ENCODE assay signal across 26 mouse cellular contexts in the genomic region with DNA sequence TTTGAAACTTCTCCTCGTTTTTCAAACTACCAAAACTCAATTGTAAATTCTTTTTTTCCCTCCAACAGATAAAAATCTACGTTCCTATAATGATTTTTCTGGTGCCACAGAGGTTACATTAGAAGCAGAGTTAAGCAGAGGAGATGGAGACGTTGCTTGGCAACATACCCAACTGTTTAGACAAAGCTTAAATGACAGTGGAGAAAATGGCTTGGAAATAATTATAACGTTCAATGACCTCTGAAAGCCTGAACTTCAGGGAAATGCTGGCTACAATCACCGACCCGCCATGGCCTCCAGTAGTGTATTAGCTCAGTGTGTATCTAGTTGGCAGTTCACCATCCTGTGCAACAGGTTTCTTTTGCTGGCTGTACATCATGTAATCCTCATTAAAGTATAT. TPM values are rescaled to one million over a fixed set of nuclear protein-coding genes. Genes with fewer than 3 reads are reported as not detected.
DNase-seq lines count a peak whose midpoint lies in the region; ATAC-seq and TF ChIP-seq lines count a peak whose summit lies in the region.
"Had no signal": no experiment of that assay in that cellular context is flagged by ENCODE, and none has a peak within 500 bp of the region (broad histone marks: within the 10 kb centered on the region; RNA-seq: fewer than 3 reads in every experiment).

No protein-coding gene starts in this region.

- WGBS in forebrain, postnatal 0 days, result 39% methylated on average over 6 of the region's 6 CpGs
- WGBS in forebrain, embryonic 16.5 days, result 37% methylated on average over 6 of the region's 6 CpGs
- 56% methylated on average over 6 of the region's 6 CpGs for WGBS in embryonic facial prominence, embryonic 10.5 days
- 94% methylated on average over 6 of the region's 6 CpGs for whole genome bisulfite sequencing in thymus, adult 2 months

- no peaks in the 10 kb centered on the region for H3K36me3 ChIP-seq in forebrain, postnatal 0 days (ENCODE audit: insufficient read depth)
- no peaks in the 10 kb centered on the region for H3K36me3 ChIP-seq in forebrain, embryonic 16.5 days (ENCODE audit: control insufficient read depth, insufficient read depth)
- H3K36me3 ChIP-seq in embryonic facial prominence, embryonic 10.5 days (replicated peaks), result no peaks in the 10 kb centered on the region
- H3K36me3 ChIP-seq in thymus, adult 2 months (ENCODE audit: control insufficient read depth, insufficient read depth, low read length), result no peaks in the 10 kb centered on the region
- H3K36me3 ChIP-seq: forebrain, embryonic 10.5 days; forebrain, embryonic 15.5 days; hindbrain, embryonic 10.5 days had no signal

- no peaks in the 10 kb centered on the region for H3K9me3 ChIP-seq in forebrain, postnatal 0 days (ENCODE audit: low read length)
- no peaks in the 10 kb centered on the region for H3K9me3 ChIP-seq in forebrain, embryonic 16.5 days (ENCODE audit: control insufficient read depth, low read length)
- H3K9me3 ChIP-seq in embryonic facial prominence, embryonic 10.5 days, result no peaks in the 10 kb centered on the region
- H3K9me3 ChIP-seq: forebrain, embryonic 10.5 days; forebrain, embryonic 15.5 days; hindbrain, embryonic 10.5 days had no signal

- no peak overlapping the region for H3K9ac ChIP-seq in forebrain, postnatal 0 days
- no peak overlapping the region for H3K9ac ChIP-seq in forebrain, embryonic 16.5 days (replicated peaks; ENCODE audit: low read depth, low read length)
- H3K9ac ChIP-seq: forebrain, embryonic 15.5 days; hindbrain, embryonic 14.5 days had no signal

- H3K27me3 ChIP-seq in forebrain, postnatal 0 days (ENCODE audit: insufficient read depth, low read length), result no peaks in the 10 kb centered on the region
- no peaks in the 10 kb centered on the region for H3K27me3 ChIP-seq in forebrain, embryonic 16.5 days (replicated peaks; ENCODE audit: control insufficient read depth, insufficient read depth, low read length)
- H3K27me3 ChIP-seq in embryonic facial prominence, embryonic 10.5 days (replicated peaks; ENCODE audit: low read depth, poor library complexity, severe bottlenecking), result no peaks in the 10 kb centered on the region
- H3K27me3 ChIP-seq in thymus, adult 2 months (ENCODE audit: control insufficient read depth, insufficient read depth, low read length), result no peaks in the 10 kb centered on the region
- H3K27me3 ChIP-seq: forebrain, embryonic 15.5 days had no signal

- intact Hi-C loops in heart, postnatal 14 days (cut with DNase I), result loop anchor here (10.0 kb wide), 1 partner anchor 66 kb away; the partner anchor contains the start of genes Ngly1 and Oxsm

- no peak for TF ChIP-seq POLR2A in thymus, adult 2 months (IDR thresholded peaks at IDR 0.05; ENCODE audit: control insufficient read depth, extremely low read depth, insufficient read depth, low read length, poor library complexity)

- ATAC-seq in forebrain, postnatal 0 days, result peak; percentile 34; the same call in 1 of the 2 replicates
- ATAC-seq in forebrain, embryonic 16.5 days, result no peak
- ATAC-seq: activated CD4-positive, CD25-positive, alpha-beta regulatory T cell, adult 4 months; CD4-positive, CD25-positive, alpha-beta regulatory T cell, adult 4 months; forebrain, embryonic 15.5 days; hindbrain, postnatal 0 days; inflammation-experienced regulatory T-cells, adult 6 months; intestine, embryonic 16.5 days had no signal

- no peak for TF ChIP-seq CTCF in forebrain, postnatal 0 days (IDR thresholded peaks at IDR 0.05; ENCODE audit: low read depth)
- TF ChIP-seq CTCF in thymus, adult 2 months (IDR thresholded peaks at IDR 0.05; ENCODE audit: borderline replicate concordance, control insufficient read depth, extremely low read depth, insufficient read depth, low read length, poor library complexity), result no peak

- no peak for DNase-seq in forebrain, postnatal 0 days
- DNase-seq in brain, adult 2 months (ENCODE audit: low read depth, low spot score), result peak; percentile 5
- DNase-seq in embryonic facial prominence, embryonic 10.5 days (ENCODE audit: low spot score), result peak; percentile 18
- peak; percentile 33 for DNase-seq in retina, postnatal 1 day
- DNase-seq in heart, postnatal 14 days, result no peak
- no peak for DNase-seq in thymus, adult 2 months
- DNase-seq: adrenal gland, adult 8-10 months; adrenal gland, postnatal 25 days; cerebellum, adult 11 months; cerebellum, postnatal 36 days; gastrocnemius, adult 2 months; gastrocnemius, postnatal 14 days; heart, adult 11 months; heart, postnatal 36 days; kidney, adult 18-20 months had no signal

- no peaks in the 10 kb centered on the region for H3K4me1 ChIP-seq in forebrain, postnatal 0 days (ENCODE audit: insufficient read depth)
- 0 out of 2 replicates have a peak, but pooled peaks cover 2% of the 10 kb centered on the region for H3K4me1 ChIP-seq in forebrain, embryonic 16.5 days (replicated peaks; ENCODE audit: control insufficient read depth, insufficient read depth, low read length)
- peaks cover 6% of the 10 kb centered on the region; the same call in 1 of the 2 replicates for H3K4me1 ChIP-seq in embryonic facial prominence, embryonic 10.5 days
- no peaks in the 10 kb centered on the region; the same call in 1 of the 2 replicates for H3K4me1 ChIP-seq in thymus, adult 2 months (replicated peaks; ENCODE audit: control insufficient read depth, insufficient read depth, low read length)
- H3K4me1 ChIP-seq: forebrain, embryonic 10.5 days; hindbrain, embryonic 10.5 days had no signal

- no peak overlapping the region for H3K4me2 ChIP-seq in forebrain, postnatal 0 days (ENCODE audit: low read depth)
- H3K4me2 ChIP-seq in forebrain, embryonic 16.5 days (ENCODE audit: low read length), result no peak overlapping the region
- H3K4me2 ChIP-seq: forebrain, embryonic 15.5 days; heart, embryonic 11.5 days; hindbrain, embryonic 14.5 days had no signal

- no peak overlapping the region for H3K4me3 ChIP-seq in forebrain, postnatal 0 days (ENCODE audit: low read depth, low read length)
- no peak overlapping the region for H3K4me3 ChIP-seq in forebrain, embryonic 16.5 days (replicated peaks; ENCODE audit: low read length)
- no peak overlapping the region for H3K4me3 ChIP-seq in embryonic facial prominence, embryonic 10.5 days
- H3K4me3 ChIP-seq in thymus, adult 2 months (ENCODE audit: control insufficient read depth, insufficient read depth, low read length), result no peak overlapping the region
- H3K4me3 ChIP-seq: forebrain, embryonic 10.5 days; forebrain, embryonic 15.5 days; gastrocnemius, adult 2 months; hindbrain, embryonic 10.5 days had no signal

- H3K27ac ChIP-seq in forebrain, postnatal 0 days (ENCODE audit: low read depth, low read length), result no peak overlapping the region
- no peak overlapping the region for H3K27ac ChIP-seq in forebrain, embryonic 16.5 days (ENCODE audit: low read length)
- H3K27ac ChIP-seq in embryonic facial prominence, embryonic 10.5 days (replicated peaks), result no peak overlapping the region
- no peak overlapping the region for H3K27ac ChIP-seq in thymus, adult 2 months (ENCODE audit: control insufficient read depth, insufficient read depth, low read length)
- H3K27ac ChIP-seq: forebrain, embryonic 10.5 days; forebrain, embryonic 15.5 days; gastrocnemius, adult 2 months; hindbrain, embryonic 10.5 days; hindbrain, embryonic 14.5 days; hindbrain, postnatal 0 days had no signal

RNA-seq across cellular contexts. Expression of gene Top2b, which starts 54.2 kb away (rescaled TPM):
- 173 and 198 TPM in 2 replicates for total RNA-seq in forebrain, postnatal 0 days (2014; rRNA removed)
- polyA plus RNA-seq in forebrain, postnatal 0 days (2015; fragmentation: Nextera tagmentation; extraction: Ambion mirVana), result 45.0 and 52.8 TPM in 2 replicates
- 106 and 127 TPM in 2 replicates for polyA plus RNA-seq in forebrain, embryonic 16.5 days (2015; fragmentation: Nextera tagmentation; extraction: Ambion mirVana)
- 75.5 and 79.2 TPM in 2 replicates for polyA plus RNA-seq in embryonic facial prominence, embryonic 10.5 days (2016; fragmentation: Nextera tagmentation; extraction: Ambion mirVana)
- total RNA-seq in heart, postnatal 14 days (2021), result 10 to 100 TPM; 75.5 to 80.6 TPM
- 31.2 and 37.2 TPM in 2 replicates for polyA plus RNA-seq in thymus, adult 2 months (2012; rRNA removed)

Comparison
In these comparisons a context has a peak if more than half of its experiments do, and no peak if none do; other contexts are left out.
1. DNase-seq: peak in brain, adult 2 months (single experiment), embryonic facial prominence, embryonic 10.5 days (single experiment) and retina, postnatal 1 day (single experiment); none in forebrain, postnatal 0 days (single experiment), heart, postnatal 14 days (0 of 2) and thymus, adult 2 months (single experiment).